Mouse (Mus musculus): Measurements from ENCODE around the gene Wdr26.

Gene Wdr26

GRCm38 (mm10) chr1:181211920-181212633 is at the start of gene Wdr26:
TSS of gene Wdr26 (minus strand) at chr1:181212001.
- DNase-seq (ENCODE audit: low spot score), result no peak

- no peak for DNase-seq (ENCODE audit: low spot score)
These were observed 49.3 kb upstream of the Wdr26 start for GRCm38 (mm10) chr1:181260949-181261696.

- DNase-seq (ENCODE audit: low spot score), result no peak
These were observed 48.6 kb upstream of the Wdr26 start for GRCm38 (mm10) chr1:181260422-181260821.

GRCm38 (mm10) chr1:181259626-181260410 is 48.0 kb upstream of the Wdr26 start:
- no peak for DNase-seq (ENCODE audit: low spot score)

GRCm38 (mm10) chr1:181259056-181259455 is 47.3 kb upstream of the Wdr26 start:
- DNase-seq (ENCODE audit: low spot score), result no peak

GRCm38 (mm10) chr1:181258616-181259015 is 46.8 kb upstream of the Wdr26 start:
- no peak for DNase-seq (ENCODE audit: low spot score)

- no peak for DNase-seq (ENCODE audit: low spot score)
These were observed 46.1 kb upstream of the Wdr26 start for GRCm38 (mm10) chr1:181257585-181258555.

- DNase-seq (ENCODE audit: low spot score), result no peak
These were observed 45.1 kb upstream of the Wdr26 start for GRCm38 (mm10) chr1:181256689-181257584.

GRCm38 (mm10) chr1:181255891-181256688 is 44.3 kb upstream of the Wdr26 start:
- DNase-seq (ENCODE audit: low spot score), result no peak

GRCm38 (mm10) chr1:181255450-181255849 is 43.6 kb upstream of the Wdr26 start:
- DNase-seq (ENCODE audit: low spot score), result no peak

- no peak for DNase-seq (ENCODE audit: low spot score)
These were observed 39.8 kb upstream of the Wdr26 start for GRCm38 (mm10) chr1:181251624-181252023.

GRCm38 (mm10) chr1:181250961-181251360 is 39.2 kb upstream of the Wdr26 start:
- DNase-seq (ENCODE audit: low spot score), result no peak

GRCm38 (mm10) chr1:181249537-181249936 is 37.7 kb upstream of the Wdr26 start:
- DNase-seq (ENCODE audit: low spot score), result no peak

- DNase-seq (ENCODE audit: low spot score), result no peak
These were observed 35.4 kb upstream of the Wdr26 start for GRCm38 (mm10) chr1:181247175-181247574.

GRCm38 (mm10) chr1:181246487-181247138 is 34.8 kb upstream of the Wdr26 start:
- no peak for DNase-seq (ENCODE audit: low spot score)

- no peak for DNase-seq (ENCODE audit: low spot score)
These were observed 34.0 kb upstream of the Wdr26 start for GRCm38 (mm10) chr1:181245554-181246486.

- no peak for DNase-seq (ENCODE audit: low spot score)
These were observed 33.3 kb upstream of the Wdr26 start for GRCm38 (mm10) chr1:181245067-181245466.

- no peak for DNase-seq (ENCODE audit: low spot score)
These were observed 29.4 kb upstream of the Wdr26 start for GRCm38 (mm10) chr1:181241185-181241584.

All from urinary bladder, postnatal 10 days (tissue).